Mouse (Mus musculus) adrenal gland, adult 2 months (tissue): Measurements from ENCODE around the gene Tsen54. TPM values are rescaled to one million over a fixed set of nuclear protein-coding genes. Genes with fewer than 3 reads are reported as not detected.

Experiments used
- DNase-seq: peaks from one replicate; pipeline ENCODE4 v3.0.0; 2021
- polyA plus RNA-seq: library from polyadenylated mRNA; depleted of rRNA; stranded (reverse); fragments of >200 nt; gene quantifications from 2 replicates; pipeline ENCODE4 v1.2.3, GENCODE M21; 2012
- total RNA-seq, 2 experiments: library from RNA; stranded (reverse); gene quantifications; 2 replicates each; pipeline ENCODE4 v1.2.3; 2021

Gene Tsen54
- total and polyA plus RNA-seq, 3 experiments: 15.8 to 43.9 (median 20.7) TPM

- DNase-seq: no peak
Measured at GRCm38 (mm10) chr11:115803072-115803709, 11.3 kb upstream of the Tsen54 start.

GRCm38 (mm10) chr11:115805005-115805404 lies 9.5 kb upstream of the Tsen54 start:
- DNase-seq: no peak

GRCm38 (mm10) chr11:115806154-115806553 lies 8.4 kb upstream of the Tsen54 start:
- no peak for DNase-seq

GRCm38 (mm10) chr11:115807306-115807705 lies 7.2 kb upstream of the Tsen54 start:
- DNase-seq: no peak

- DNase-seq: no peak
Measured at GRCm38 (mm10) chr11:115807971-115808370, 6.6 kb upstream of the Tsen54 start.

- peak; percentile 46 for DNase-seq
Measured at GRCm38 (mm10) chr11:115808696-115809310, 5.7 kb upstream of the Tsen54 start.

GRCm38 (mm10) chr11:115809311-115809781 lies 5.2 kb upstream of the Tsen54 start:
- peak; percentile 75 for DNase-seq

- DNase-seq: peak; percentile 89
Measured at GRCm38 (mm10) chr11:115810377-115810776, 4.1 kb upstream of the Tsen54 start.

GRCm38 (mm10) chr11:115811381-115812093 lies 3.0 kb upstream of the Tsen54 start:
- no peak for DNase-seq

GRCm38 (mm10) chr11:115812095-115812494 lies 2.4 kb upstream of the Tsen54 start:
- peak; percentile 82 for DNase-seq

- peak; percentile 79 for DNase-seq
Measured at GRCm38 (mm10) chr11:115812533-115813420, 1.7 kb upstream of the Tsen54 start.

- peak; percentile 98 for DNase-seq
Measured at GRCm38 (mm10) chr11:115813507-115814296, 822 bp upstream of the Tsen54 start, which contains the start of gene Caskin2. Gene Caskin2, minus strand, starts transcription at chr11:115813639.

- DNase-seq: no peak
Measured at GRCm38 (mm10) chr11:115817331-115817730, 2.8 kb downstream of the Tsen54 start.

- no peak for DNase-seq
Measured at GRCm38 (mm10) chr11:115819915-115820623, 5.5 kb downstream of the Tsen54 start.

- DNase-seq: no peak
Measured at GRCm38 (mm10) chr11:115821001-115821400, 6.5 kb downstream of the Tsen54 start.

- DNase-seq: peak; percentile 95
Measured at GRCm38 (mm10) chr11:115823774-115824740, 9.5 kb downstream of the Tsen54 start, which contains the start of gene Llgl2. Gene Llgl2, plus strand, starts transcription at chr11:115824049.

- no peak for DNase-seq
Measured at GRCm38 (mm10) chr11:115824813-115825212, 10.3 kb downstream of the Tsen54 start.

GRCm38 (mm10) chr11:115826487-115826886 lies 12.0 kb downstream of the Tsen54 start:
- DNase-seq: no peak

GRCm38 (mm10) chr11:115827624-115828023 lies 13.1 kb downstream of the Tsen54 start:
- no peak for DNase-seq
